Mouse (Mus musculus) midbrain, embryonic 13.5 days (tissue): ENCODE results near the gene Reep6. TPM values are rescaled to one million over a fixed set of nuclear protein-coding genes. Genes with fewer than 3 reads are reported as not detected.

Source experiments
- ATAC-seq: fragments of 200-750 bp; cut with Nextera tagmentation; 2 replicates; pipeline ENCODE4 v1.8.0; 2017; ENCODE audit warnings: mild to moderate bottlenecking, moderate TSS enrichment, moderate library complexity
- H3K27ac ChIP-seq: fragments of 300-500 bp; sonication (generic); 2 replicates; pipeline ENCODE4 v1.5.1; 2015; ENCODE audit warnings: inconsistent platforms, mild to moderate bottlenecking, moderate library complexity
- H3K27me3 ChIP-seq: fragments of 300-500 bp; sonication (generic); 2 replicates; pipeline ENCODE4 v1.6.1; 2015; ENCODE audit warnings: mild to moderate bottlenecking, inconsistent platforms
- H3K36me3 ChIP-seq: fragments of 300-500 bp; sonication (generic); 2 replicates; pipeline ENCODE4 v1.6.1; 2015; ENCODE audit warnings: mild to moderate bottlenecking, inconsistent platforms
- H3K4me1 ChIP-seq: fragments of 300-500 bp; sonication (generic); replicated peaks from 2 replicates; pipeline ENCODE4 v1.6.1; 2015; ENCODE audit warnings: inconsistent platforms
- H3K4me2 ChIP-seq: fragments of 300-500 bp; sonication (generic); replicated peaks from 2 replicates; pipeline ENCODE4 v1.6.1; 2015; ENCODE audit warnings: moderate library complexity, mild to moderate bottlenecking, inconsistent platforms
- H3K4me3 ChIP-seq: fragments of 300-500 bp; sonication (generic); replicated peaks from 2 replicates; pipeline ENCODE4 v1.5.1; 2015; ENCODE audit warnings: mild to moderate bottlenecking, inconsistent platforms
- H3K9ac ChIP-seq: fragments of 300-500 bp; sonication (generic); replicated peaks from 2 replicates; pipeline ENCODE4 v1.6.1; 2015; ENCODE audit warnings: mild to moderate bottlenecking, inconsistent platforms
- H3K9me3 ChIP-seq: fragments of 300-500 bp; sonication (generic); 2 replicates; pipeline ENCODE4 v1.6.1; 2016; ENCODE audit warnings: mild to moderate bottlenecking, inconsistent platforms
- WGBS: fragments of 180-500 bp; shearing (Covaris S2); methylation state at CpG from one replicate; pipeline ENCODE4 v1.1.7; 2015; 5-methylcytosine and 5-hydroxymethylcytosine counted together
- polyA plus RNA-seq: library from polyadenylated mRNA; unstranded; fragments of >200 nt; fragmentation: Nextera tagmentation; extraction: Ambion mirVana; gene quantifications from 2 replicates; pipeline ENCODE4 v1.2.1, GENCODE M21; 2015

The Reep6 gene
- polyA plus RNA-seq, 1 experiment from 2014 or later, result 3.1 TPM

- ATAC-seq, result no peak
- Histone ChIP-seq H3K27ac (no peak overlapping the region), H3K9ac (no peak overlapping the region), H3K27me3 (peaks cover 19% of the 10 kb centered on the region; the same call in 1 of the 2 replicates), H3K9me3 (no peaks in the 10 kb centered on the region), H3K36me3 (peaks cover 24% of the 10 kb centered on the region), H3K4me3 (peak overlapping the region; percentile 45; the same call in 1 of the 2 replicates), H3K4me1 (peaks cover 36% of the 10 kb centered on the region), H3K4me2 (peak overlapping the region; percentile 80; the same call in 1 of the 2 replicates)
- 94% methylated on average over 21 of the region's 21 CpGs for WGBS
Observed at GRCm38 (mm10) chr10:80321670-80322581, 7.8 kb upstream of the Reep6 start.

DNA sequence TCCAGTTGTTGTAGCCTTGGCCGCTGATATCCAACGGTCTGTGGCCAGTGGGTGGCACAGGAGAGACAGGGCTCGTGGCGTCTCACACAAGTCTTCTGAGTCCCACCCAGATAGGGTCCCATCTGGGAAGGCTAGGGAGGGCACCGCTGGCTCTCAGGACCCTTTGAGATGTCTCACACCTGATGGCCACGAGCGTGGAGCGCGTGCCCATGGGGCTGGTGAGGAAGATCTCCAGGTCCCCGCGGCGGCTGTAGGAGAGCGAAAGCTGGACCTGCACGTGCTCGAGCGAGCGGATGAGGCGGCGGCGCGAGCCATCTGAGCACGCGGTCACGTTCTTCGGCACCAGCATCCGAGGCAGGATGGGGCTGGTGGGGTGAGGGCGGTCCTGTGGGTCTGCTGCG lies 6.9 kb upstream of the Reep6 start:
- Histone ChIP-seq H3K9me3 (no peaks in the 10 kb centered on the region), H3K4me2 (peak overlapping the region; percentile 80), H3K9ac (peak overlapping the region; percentile 61), H3K4me3 (peak overlapping the region; percentile 45), H3K4me1 (peaks cover 30% of the 10 kb centered on the region), H3K27me3 (peaks cover 19% of the 10 kb centered on the region; the same call in 1 of the 2 replicates), H3K36me3 (peaks cover 15% of the 10 kb centered on the region), H3K27ac (no peak overlapping the region)
- no peak for ATAC-seq
- 5% methylated on average over 28 of the region's 28 CpGs for WGBS

GRCm38 (mm10) chr10:80323261-80324119 lies 6.3 kb upstream of the Reep6 start:
- H3K4me1 ChIP-seq, result peaks cover 29% of the 10 kb centered on the region
- no peaks in the 10 kb centered on the region for H3K9me3 ChIP-seq
- peak overlapping the region; percentile 80 for H3K4me2 ChIP-seq
- peaks cover 8% of the 10 kb centered on the region for H3K36me3 ChIP-seq
- peak overlapping the region; percentile 45 for H3K4me3 ChIP-seq
- H3K27me3 ChIP-seq, result peaks cover 19% of the 10 kb centered on the region; the same call in 1 of the 2 replicates
- peak; percentile 22; the same call in 1 of the 2 replicates for ATAC-seq
- peak overlapping the region; percentile 61 for H3K9ac ChIP-seq
- under 1% methylated on average over 46 of the region's 46 CpGs for WGBS
- H3K27ac ChIP-seq, result no peak overlapping the region

DNA sequence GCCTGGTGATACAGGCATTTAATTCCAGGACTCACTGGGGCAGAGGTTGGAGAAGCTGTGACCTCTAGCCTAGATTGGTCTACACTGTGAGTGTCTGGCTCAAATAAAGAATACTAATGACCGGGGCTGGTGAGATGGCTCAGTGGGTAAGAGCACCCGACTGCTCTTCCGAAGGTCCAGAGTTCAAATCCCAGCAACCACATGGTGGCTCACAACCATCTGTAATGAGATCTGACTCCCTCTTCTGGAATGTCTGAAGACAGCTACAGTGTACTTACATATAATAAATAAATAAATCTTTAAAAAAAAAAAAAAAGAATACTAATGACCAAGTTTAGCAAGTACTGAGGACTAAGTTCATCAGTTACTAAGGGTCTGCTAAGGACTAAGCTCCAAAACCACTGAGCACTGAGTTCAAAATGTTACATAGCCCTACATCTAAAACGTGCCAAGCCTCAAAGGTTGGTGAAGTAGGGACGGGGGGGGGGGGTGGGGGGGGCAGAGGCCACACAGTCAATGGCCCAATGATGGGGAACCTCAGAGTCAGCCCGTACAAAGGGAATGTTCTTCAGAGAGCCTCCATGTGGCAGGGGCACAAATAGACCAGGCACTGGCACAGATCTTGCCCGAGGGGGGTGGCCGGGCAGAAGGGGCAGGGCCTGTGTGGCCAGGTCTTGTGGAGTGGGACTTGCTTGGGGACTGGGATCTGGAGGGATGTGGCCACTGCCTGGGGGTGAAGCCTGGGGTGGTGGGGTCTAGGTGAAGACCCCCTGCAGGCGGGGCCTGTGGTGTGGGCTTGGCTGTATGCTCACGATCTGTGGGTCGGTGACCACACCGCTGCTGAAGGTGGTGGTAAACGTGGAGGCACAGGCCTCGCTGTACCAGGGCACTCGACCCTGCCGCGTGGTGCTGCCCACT lies 5.4 kb upstream of the Reep6 start:
- Histone ChIP-seq H3K4me3 (peak overlapping the region; percentile 45; the same call in 1 of the 2 replicates), H3K9ac (no peak overlapping the region), H3K27me3 (peaks cover 19% of the 10 kb centered on the region; the same call in 1 of the 2 replicates), H3K4me1 (peaks cover 25% of the 10 kb centered on the region), H3K27ac (no peak overlapping the region), H3K4me2 (peak overlapping the region; percentile 80), H3K9me3 (no peaks in the 10 kb centered on the region), H3K36me3 (no peaks in the 10 kb centered on the region)
- WGBS, result 78% methylated on average over 17 of the region's 17 CpGs
- ATAC-seq, result no peak

- Histone ChIP-seq H3K27me3 (peaks cover 19% of the 10 kb centered on the region; the same call in 1 of the 2 replicates), H3K9me3 (no peaks in the 10 kb centered on the region), H3K27ac (no peak overlapping the region), H3K4me3 (no peak overlapping the region), H3K4me1 (peaks cover 20% of the 10 kb centered on the region), H3K4me2 (no peak overlapping the region), H3K36me3 (no peaks in the 10 kb centered on the region), H3K9ac (no peak overlapping the region)
- no peak for ATAC-seq
- WGBS, result 84% methylated on average over 21 of the region's 21 CpGs
Observed at GRCm38 (mm10) chr10:80325045-80325444, 4.7 kb upstream of the Reep6 start.

- peak overlapping the region; percentile 59 for H3K9ac ChIP-seq
- peaks cover 21% of the 10 kb centered on the region; the same call in 1 of the 2 replicates for H3K27me3 ChIP-seq
- no peak; the same call in 1 of the 2 replicates for ATAC-seq
- H3K4me2 ChIP-seq, result peak overlapping the region; percentile 72
- WGBS, result 1% methylated on average over 41 of the region's 41 CpGs
- no peaks in the 10 kb centered on the region for H3K36me3 ChIP-seq
- H3K4me3 ChIP-seq, result peak overlapping the region; percentile 45
- H3K9me3 ChIP-seq, result no peaks in the 10 kb centered on the region
- peaks cover 15% of the 10 kb centered on the region for H3K4me1 ChIP-seq
- H3K27ac ChIP-seq, result no peak overlapping the region
Observed at GRCm38 (mm10) chr10:80330084-80330483, 331 bp downstream of the Reep6 start.

DNA sequence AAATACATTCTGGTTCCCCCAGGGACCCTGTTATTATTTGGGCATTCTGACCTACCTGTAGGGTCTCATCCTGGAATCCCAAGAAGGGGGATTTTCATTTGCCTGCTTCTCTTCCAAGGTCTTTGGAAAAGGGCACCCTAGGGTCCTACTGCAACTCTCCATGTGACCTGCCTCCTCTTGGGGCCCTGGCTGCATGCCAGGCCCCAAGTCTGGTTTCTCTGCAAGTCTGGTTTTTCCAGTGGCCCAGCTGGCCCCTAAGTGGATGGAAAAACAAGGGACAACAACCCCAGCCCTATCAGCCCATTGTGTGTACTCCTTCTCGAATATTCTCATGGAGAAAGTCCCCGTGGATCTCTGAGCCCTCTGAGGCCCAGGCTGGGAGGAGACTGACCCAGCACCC lies 1.1 kb downstream of the Reep6 start:
- no peak overlapping the region for H3K9ac ChIP-seq
- no peaks in the 10 kb centered on the region for H3K9me3 ChIP-seq
- no peaks in the 10 kb centered on the region for H3K36me3 ChIP-seq
- H3K27me3 ChIP-seq, result peaks cover 16% of the 10 kb centered on the region; the same call in 1 of the 2 replicates
- no peak for ATAC-seq
- WGBS, result 66% methylated on average over 2 of the region's 2 CpGs
- no peak overlapping the region for H3K27ac ChIP-seq
- H3K4me1 ChIP-seq, result peaks cover 15% of the 10 kb centered on the region
- no peak overlapping the region; the same call in 1 of the 2 replicates for H3K4me3 ChIP-seq
- peak overlapping the region; percentile 72 for H3K4me2 ChIP-seq

- peaks cover 15% of the 10 kb centered on the region for H3K4me1 ChIP-seq
- H3K9me3 ChIP-seq, result no peaks in the 10 kb centered on the region
- no peak overlapping the region for H3K9ac ChIP-seq
- no peak overlapping the region for H3K27ac ChIP-seq
- WGBS, result 65% methylated on average over 10 of the region's 10 CpGs
- H3K36me3 ChIP-seq, result no peaks in the 10 kb centered on the region
- no peak for ATAC-seq
- peaks cover 14% of the 10 kb centered on the region; the same call in 1 of the 2 replicates for H3K27me3 ChIP-seq
- H3K4me3 ChIP-seq, result no peak overlapping the region
- no peak overlapping the region for H3K4me2 ChIP-seq
Observed at GRCm38 (mm10) chr10:80331636-80332524, 2.1 kb downstream of the Reep6 start.

GRCm38 (mm10) chr10:80332525-80332989 lies 2.8 kb downstream of the Reep6 start:
- no peak overlapping the region for H3K4me3 ChIP-seq
- H3K4me1 ChIP-seq, result peaks cover 15% of the 10 kb centered on the region
- WGBS, result 88% methylated on average over 5 of the region's 5 CpGs
- no peak overlapping the region for H3K27ac ChIP-seq
- H3K4me2 ChIP-seq, result no peak overlapping the region
- H3K36me3 ChIP-seq, result no peaks in the 10 kb centered on the region
- ATAC-seq, result no peak
- peaks cover 14% of the 10 kb centered on the region; the same call in 1 of the 2 replicates for H3K27me3 ChIP-seq
- no peak overlapping the region for H3K9ac ChIP-seq
- no peaks in the 10 kb centered on the region for H3K9me3 ChIP-seq

DNA sequence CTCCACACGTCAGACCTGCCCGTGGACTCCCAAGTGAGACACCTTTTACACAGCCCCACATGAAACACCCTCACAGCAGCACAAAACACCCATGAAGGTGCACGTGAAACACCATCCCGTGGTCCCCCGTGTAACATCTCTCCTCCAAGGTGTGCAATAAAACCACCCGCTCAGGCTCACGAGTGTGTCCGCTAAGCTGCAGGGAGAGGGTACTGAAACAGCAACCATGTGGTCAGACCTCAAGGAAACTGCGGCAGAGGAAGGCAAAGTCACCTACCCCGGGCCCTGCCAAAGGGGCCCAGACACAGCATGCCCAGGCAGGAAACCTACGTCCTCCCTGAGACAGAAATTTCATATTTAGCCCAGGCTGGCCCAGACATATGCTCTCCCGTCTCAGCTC lies 6.5 kb downstream of the Reep6 start:
- Histone ChIP-seq H3K9ac (no peak overlapping the region), H3K4me3 (no peak overlapping the region), H3K9me3 (no peaks in the 10 kb centered on the region), H3K27ac (no peak overlapping the region), H3K27me3 (peaks cover 28% of the 10 kb centered on the region), H3K4me2 (no peak overlapping the region), H3K4me1 (peaks cover 10% of the 10 kb centered on the region; the same call in 1 of the 2 replicates), H3K36me3 (no peaks in the 10 kb centered on the region)
- WGBS, result 88% methylated on average over 12 of the region's 12 CpGs
- no peak for ATAC-seq
